Mouse (Mus musculus): ENCODE measurements at regions not wholly inside any gene's neighbourhood (a gene's known extent, or its start where the extent isn't known, plus 50 kb on each side); places are given as distances from the start of the nearest gene placed in this dataset.

DNA sequence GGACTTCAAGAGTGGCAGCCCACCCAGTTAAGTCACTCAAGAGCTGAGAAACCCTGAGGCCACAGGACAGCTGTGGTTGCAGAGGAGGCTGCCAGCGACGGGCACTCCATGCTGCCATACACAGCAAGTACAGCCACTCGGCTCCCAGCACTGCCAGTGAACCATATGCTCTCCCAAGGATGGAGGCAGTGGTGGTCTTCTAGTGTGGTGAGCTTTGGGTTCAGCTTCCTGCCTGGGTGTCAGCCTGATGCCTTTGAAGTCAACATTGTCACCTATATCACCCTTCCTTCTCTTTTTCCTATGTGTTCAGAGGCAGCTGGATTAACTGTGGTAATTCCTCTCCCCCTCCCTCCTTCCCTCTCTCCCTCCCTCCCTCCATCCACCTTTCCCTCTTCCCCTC lies 79.5 kb downstream of the Il9r start:
- WGBS, result 58% methylated on average over 3 of the region's 3 CpGs
- H3K9me3 ChIP-seq (ENCODE audit: control insufficient read depth, low read length), result no peaks in the 10 kb centered on the region
- H3K27me3 ChIP-seq (replicated peaks; ENCODE audit: control insufficient read depth, insufficient read depth, low read length), result no peaks in the 10 kb centered on the region
- H3K4me1 ChIP-seq (ENCODE audit: control insufficient read depth, insufficient read depth, low read depth, low read length), result peaks cover 22% of the 10 kb centered on the region
- H3K9ac ChIP-seq (ENCODE audit: low read depth, low read length), result no peak overlapping the region
- H3K27ac ChIP-seq (ENCODE audit: low read depth, low read length), result no peak overlapping the region
- H3K36me3 ChIP-seq (ENCODE audit: control insufficient read depth, insufficient read depth, low read length), result no peaks in the 10 kb centered on the region
- H3K4me2 ChIP-seq (ENCODE audit: low read length), result no peak overlapping the region
- H3K4me3 ChIP-seq (ENCODE audit: low read length), result no peak overlapping the region
- no peak for ATAC-seq

DNA sequence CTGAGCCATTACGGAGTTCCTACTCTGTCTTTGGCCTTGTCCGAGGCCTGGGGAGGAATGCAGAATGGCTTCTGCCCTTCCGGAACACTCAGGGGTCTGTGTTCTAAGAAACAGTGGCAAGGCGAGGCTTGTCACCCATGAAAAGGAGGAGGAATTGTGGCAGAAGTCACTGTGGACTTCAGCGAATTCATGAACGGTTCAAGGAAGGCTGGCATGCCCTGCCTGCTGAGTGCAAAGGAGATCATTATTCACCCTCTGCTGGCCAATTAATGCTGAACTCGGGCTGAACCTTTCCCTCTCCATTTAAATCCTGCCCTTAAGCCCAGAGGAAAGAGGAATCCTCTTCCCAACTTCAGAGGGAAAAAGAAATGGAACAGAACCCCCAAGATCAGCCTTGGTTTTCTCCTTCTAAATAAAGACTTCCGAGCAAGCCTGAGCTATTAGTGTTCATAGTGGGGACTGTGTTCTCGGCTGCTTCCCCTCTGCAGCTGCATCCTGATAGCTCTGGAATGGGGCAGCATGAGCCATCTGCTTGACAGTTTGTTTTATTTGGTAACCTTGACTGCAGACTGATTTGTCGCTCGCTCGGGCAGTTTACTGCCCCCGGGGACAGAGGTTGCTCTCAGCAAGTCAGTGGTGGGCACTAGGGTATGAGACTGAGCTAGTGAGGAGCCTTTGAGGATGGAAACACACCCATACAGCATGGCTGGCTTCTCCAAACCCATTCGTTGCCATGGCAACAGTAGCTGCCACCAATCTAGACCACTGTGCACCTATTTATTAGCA lies 81.0 kb downstream of the Il9r start:
- Histone ChIP-seq H3K4me3 (ENCODE audit: low read length) (no peak overlapping the region), H3K27ac (ENCODE audit: low read depth, low read length) (peak overlapping the region; percentile 76), H3K4me2 (ENCODE audit: low read length) (no peak overlapping the region), H3K27me3 (replicated peaks; ENCODE audit: control insufficient read depth, insufficient read depth, low read length) (no peaks in the 10 kb centered on the region), H3K9ac (ENCODE audit: low read depth, low read length) (0 out of 2 replicates have a peak overlapping the region, but pooled peaks have one; percentile 5), H3K36me3 (ENCODE audit: control insufficient read depth, insufficient read depth, low read length) (no peaks in the 10 kb centered on the region), H3K9me3 (ENCODE audit: control insufficient read depth, low read length) (no peaks in the 10 kb centered on the region), H3K4me1 (ENCODE audit: control insufficient read depth, insufficient read depth, low read depth, low read length) (peaks cover 22% of the 10 kb centered on the region)
- ATAC-seq, result peak; percentile 82
- WGBS, result 17% methylated on average over 14 of the region's 14 CpGs

DNA sequence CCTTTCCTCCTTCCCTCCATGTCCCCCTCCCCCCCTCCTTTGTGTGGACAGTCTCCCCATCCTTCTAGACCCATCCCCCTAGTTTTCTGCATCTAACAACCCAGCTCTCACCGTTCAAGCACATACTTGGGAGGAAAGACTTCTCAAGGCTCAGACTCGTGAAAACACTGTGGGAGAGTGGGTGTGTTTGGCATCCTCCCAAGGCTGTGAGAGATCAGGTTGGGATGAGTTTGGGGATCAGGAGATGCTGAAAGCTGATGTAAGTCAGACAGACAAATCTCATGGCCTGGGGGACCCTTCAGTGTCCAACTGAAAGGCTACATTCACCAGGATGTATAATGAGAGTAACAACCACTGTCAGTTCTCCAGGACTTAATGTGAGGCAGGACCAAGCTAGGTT lies 82.1 kb downstream of the Il9r start:
- no peak for ATAC-seq
- Histone ChIP-seq H3K9ac (ENCODE audit: low read depth, low read length) (no peak overlapping the region), H3K4me2 (ENCODE audit: low read length) (no peak overlapping the region), H3K4me1 (ENCODE audit: control insufficient read depth, insufficient read depth, low read depth, low read length) (peaks cover 30% of the 10 kb centered on the region), H3K36me3 (ENCODE audit: control insufficient read depth, insufficient read depth, low read length) (no peaks in the 10 kb centered on the region), H3K27me3 (replicated peaks; ENCODE audit: control insufficient read depth, insufficient read depth, low read length) (no peaks in the 10 kb centered on the region), H3K4me3 (ENCODE audit: low read length) (no peak overlapping the region), H3K27ac (ENCODE audit: low read depth, low read length) (no peak overlapping the region), H3K9me3 (ENCODE audit: control insufficient read depth, low read length) (no peaks in the 10 kb centered on the region)
- WGBS, result 38% methylated on average over 2 of the region's 2 CpGs

GRCm38 (mm10) chr11:32113118-32113826 lies 86.8 kb downstream of the Il9r start:
- Histone ChIP-seq H3K4me2 (ENCODE audit: low read length) (no peak overlapping the region), H3K9me3 (ENCODE audit: control insufficient read depth, low read length) (no peaks in the 10 kb centered on the region), H3K4me1 (ENCODE audit: control insufficient read depth, insufficient read depth, low read depth, low read length) (peaks cover 24% of the 10 kb centered on the region), H3K36me3 (ENCODE audit: control insufficient read depth, insufficient read depth, low read length) (no peaks in the 10 kb centered on the region), H3K27ac (ENCODE audit: low read depth, low read length) (peak overlapping the region; percentile 90), H3K9ac (ENCODE audit: low read depth, low read length) (peak overlapping the region; percentile 3; the same call in 1 of the 2 replicates), H3K4me3 (ENCODE audit: low read length) (no peak overlapping the region), H3K27me3 (replicated peaks; ENCODE audit: control insufficient read depth, insufficient read depth, low read length) (no peaks in the 10 kb centered on the region)
- 5% methylated on average over 2 of the region's 2 CpGs for WGBS
- peak; percentile 90 for ATAC-seq

DNA sequence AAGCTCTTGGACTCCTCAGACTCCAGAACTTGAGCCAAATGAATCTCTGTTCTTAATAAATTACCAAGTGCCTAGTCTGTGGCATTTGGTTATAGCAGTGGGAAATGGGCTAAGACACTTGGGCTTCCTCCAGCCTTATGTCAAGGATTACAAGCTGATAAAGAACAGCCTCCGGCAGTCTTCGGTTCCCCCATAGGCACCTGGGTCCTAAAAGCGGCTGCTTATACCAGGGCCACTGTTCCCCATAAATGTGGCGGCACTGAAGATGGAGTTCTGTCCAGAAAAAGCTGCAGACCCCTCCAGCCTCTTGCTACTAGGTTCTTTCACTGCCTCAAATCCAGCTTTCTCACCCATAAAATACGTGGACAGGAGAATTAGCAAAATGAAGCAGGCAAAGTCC lies 87.6 kb downstream of the Il9r start:
- Histone ChIP-seq H3K4me1 (ENCODE audit: control insufficient read depth, insufficient read depth, low read depth, low read length) (peaks cover 20% of the 10 kb centered on the region), H3K9me3 (ENCODE audit: control insufficient read depth, low read length) (no peaks in the 10 kb centered on the region), H3K9ac (ENCODE audit: low read depth, low read length) (peak overlapping the region; percentile 3; the same call in 1 of the 2 replicates), H3K36me3 (ENCODE audit: control insufficient read depth, insufficient read depth, low read length) (no peaks in the 10 kb centered on the region), H3K4me2 (ENCODE audit: low read length) (no peak overlapping the region), H3K27ac (ENCODE audit: low read depth, low read length) (peak overlapping the region; percentile 90), H3K27me3 (replicated peaks; ENCODE audit: control insufficient read depth, insufficient read depth, low read length) (no peaks in the 10 kb centered on the region), H3K4me3 (ENCODE audit: low read length) (no peak overlapping the region)
- ATAC-seq, result no peak
- WGBS, result 10% methylated on average over 5 of the region's 5 CpGs

DNA sequence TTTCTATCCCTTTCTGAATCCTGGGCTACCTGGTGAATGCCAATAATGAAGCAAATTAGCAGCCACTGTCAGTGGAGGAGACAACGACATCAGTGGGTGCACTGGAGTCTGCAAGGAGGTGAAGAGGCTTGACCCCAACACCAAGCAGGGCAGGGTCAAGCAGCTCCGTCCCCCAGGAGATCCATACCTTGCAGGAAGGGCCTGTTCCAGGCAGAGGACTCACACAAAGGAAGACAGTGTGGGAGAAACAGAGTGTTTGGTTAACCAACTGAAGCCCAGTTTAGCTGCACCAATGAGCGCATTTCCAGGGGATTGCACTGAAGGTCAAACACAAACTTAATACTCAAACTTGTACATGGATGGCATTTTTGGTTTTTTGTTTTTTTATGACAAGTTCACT lies 88.2 kb downstream of the Il9r start:
- no peaks in the 10 kb centered on the region for H3K9me3 ChIP-seq (ENCODE audit: control insufficient read depth, low read length)
- H3K27me3 ChIP-seq (replicated peaks; ENCODE audit: control insufficient read depth, insufficient read depth, low read length), result no peaks in the 10 kb centered on the region
- no peak overlapping the region for H3K4me2 ChIP-seq (ENCODE audit: low read length)
- H3K4me3 ChIP-seq (ENCODE audit: low read length), result no peak overlapping the region
- H3K36me3 ChIP-seq (ENCODE audit: control insufficient read depth, insufficient read depth, low read length), result no peaks in the 10 kb centered on the region
- WGBS, result 56% methylated on average over 3 of the region's 3 CpGs
- ATAC-seq, result no peak
- no peak overlapping the region for H3K9ac ChIP-seq (ENCODE audit: low read depth, low read length)
- peaks cover 16% of the 10 kb centered on the region for H3K4me1 ChIP-seq (ENCODE audit: control insufficient read depth, insufficient read depth, low read depth, low read length)
- no peak overlapping the region; the same call in 1 of the 2 replicates for H3K27ac ChIP-seq (ENCODE audit: low read depth, low read length)

DNA sequence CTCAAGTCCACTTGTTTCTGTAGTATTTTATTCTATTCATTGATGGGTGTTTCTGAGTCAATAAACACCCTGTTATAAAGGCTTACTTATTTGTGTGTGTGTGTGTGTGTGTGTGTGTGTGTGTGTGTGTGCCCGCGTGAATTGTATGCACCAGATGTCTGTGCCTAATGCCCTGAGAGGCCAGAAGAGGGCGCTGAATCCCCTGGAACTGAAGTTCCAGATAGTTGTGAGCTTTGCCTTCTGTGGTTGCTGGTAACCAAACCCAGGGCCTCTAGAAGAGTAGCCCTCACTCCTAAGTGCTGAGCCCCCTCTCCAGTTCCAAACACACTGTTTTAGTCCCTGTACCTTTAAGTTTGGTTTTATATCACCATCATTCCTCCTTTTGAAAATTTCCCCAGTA lies 90.2 kb downstream of the Il9r start:
- Histone ChIP-seq H3K27ac (ENCODE audit: low read depth, low read length) (no peak overlapping the region), H3K9ac (ENCODE audit: low read depth, low read length) (no peak overlapping the region), H3K4me2 (ENCODE audit: low read length) (no peak overlapping the region), H3K4me3 (ENCODE audit: low read length) (no peak overlapping the region), H3K4me1 (ENCODE audit: control insufficient read depth, insufficient read depth, low read depth, low read length) (peaks cover 22% of the 10 kb centered on the region), H3K27me3 (replicated peaks; ENCODE audit: control insufficient read depth, insufficient read depth, low read length) (no peaks in the 10 kb centered on the region), H3K36me3 (ENCODE audit: control insufficient read depth, insufficient read depth, low read length) (no peaks in the 10 kb centered on the region), H3K9me3 (ENCODE audit: control insufficient read depth, low read length) (no peaks in the 10 kb centered on the region)
- ATAC-seq, result no peak
- WGBS, result 97% methylated on average over 3 of the region's 3 CpGs

Data from hindbrain, embryonic 16.5 days (tissue).